Mouse (Mus musculus) stomach, embryonic 15.5 days (tissue): ENCODE measurements around the gene Olfr1427. TPM values are rescaled to one million over a fixed set of nuclear protein-coding genes. Genes with fewer than 3 reads are reported as not detected.
"Not testable (repeated sequence)": the region's sequence is repeated elsewhere in the genome, so short reads cannot be mapped to it uniquely, and the experiment has no call there.

Experiments
- ATAC-seq: fragments of 200-750 bp; cut with Nextera tagmentation; 2 replicates; pipeline ENCODE4 v1.8.0; 2017; ENCODE audit warnings: low read depth, moderate number of reproducible peaks, moderate TSS enrichment; ENCODE audit not compliant: insufficient read depth, low FRiP score
- H3K27ac ChIP-seq: fragments of 300-500 bp; sonication (generic); 2 replicates; pipeline ENCODE4 v1.5.1; 2015; ENCODE audit warnings: mild to moderate bottlenecking, inconsistent platforms
- H3K27me3 ChIP-seq: fragments of 300-500 bp; sonication (generic); replicated peaks from 2 replicates; pipeline ENCODE4 v1.6.1; 2015; ENCODE audit warnings: inconsistent platforms
- H3K36me3 ChIP-seq: fragments of 300-500 bp; sonication (generic); 2 replicates; pipeline ENCODE4 v1.6.1; 2015; ENCODE audit warnings: inconsistent platforms
- H3K4me1 ChIP-seq: fragments of 300-500 bp; sonication (generic); 2 replicates; pipeline ENCODE4 v1.6.1; 2015; ENCODE audit warnings: inconsistent platforms
- H3K4me2 ChIP-seq: fragments of 300-500 bp; sonication (generic); 2 replicates; pipeline ENCODE4 v1.6.1; 2015; ENCODE audit warnings: mild to moderate bottlenecking, inconsistent platforms
- H3K4me3 ChIP-seq: fragments of 300-500 bp; sonication (generic); replicated peaks from 2 replicates; pipeline ENCODE4 v1.5.1; 2015; ENCODE audit warnings: inconsistent platforms
- H3K9ac ChIP-seq: fragments of 300-500 bp; sonication (generic); 2 replicates; pipeline ENCODE4 v1.6.1; 2015; ENCODE audit warnings: inconsistent platforms
- H3K9me3 ChIP-seq: fragments of 300-500 bp; sonication (generic); 2 replicates; pipeline ENCODE4 v1.6.1; 2016; ENCODE audit warnings: inconsistent platforms
- WGBS: fragments of 180-500 bp; shearing (Covaris S2); methylation state at CpG from one replicate; pipeline ENCODE4 v1.1.7; 2015; 5-methylcytosine and 5-hydroxymethylcytosine counted together
- polyA plus RNA-seq: library from polyadenylated mRNA; unstranded; fragments of >200 nt; fragmentation: Nextera tagmentation; extraction: Ambion mirVana; gene quantifications from 2 replicates; pipeline ENCODE4 v1.2.1, GENCODE M21; 2015

The Olfr1427 gene
- not detected in 2 replicates for polyA plus RNA-seq

DNA sequence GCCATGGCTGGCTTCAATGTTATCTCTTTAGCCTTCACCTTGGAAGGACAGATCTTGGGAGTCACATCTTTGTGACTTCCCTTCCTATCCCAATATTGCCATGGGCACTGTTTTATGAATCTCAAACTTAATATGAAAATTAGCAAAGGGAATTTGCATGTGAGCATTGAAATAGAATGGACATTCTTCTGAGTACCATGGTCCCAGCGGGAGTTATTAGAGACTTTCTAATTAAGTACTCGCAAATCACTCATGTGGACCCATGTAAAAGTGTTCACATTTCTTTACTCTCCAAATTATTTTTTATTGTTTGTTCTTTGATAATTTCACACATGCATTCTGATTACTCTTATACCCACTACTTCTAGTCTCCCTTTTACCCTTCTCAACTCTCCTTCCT lies at the start of gene Olfr1427:
Gene Olfr1427, minus strand, starts transcription at position 101 of the 400 bp plus-strand sequence.
- Histone ChIP-seq H3K4me2 (no peak within 1 kb of the TSS), H3K36me3 (no peaks in the 10 kb centered on the region), H3K9ac (no peak within 1 kb of the TSS), H3K4me1 (no peaks in the 10 kb centered on the region), H3K9me3 (no peaks in the 10 kb centered on the region), H3K27me3 (no peaks in the 10 kb centered on the region), H3K27ac (no peak within 1 kb of the TSS), H3K4me3 (no peak within 1 kb of the TSS)
- ATAC-seq = no peak
- whole genome bisulfite sequencing = 90% methylated on average over 2 of the region's 2 CpGs

DNA sequence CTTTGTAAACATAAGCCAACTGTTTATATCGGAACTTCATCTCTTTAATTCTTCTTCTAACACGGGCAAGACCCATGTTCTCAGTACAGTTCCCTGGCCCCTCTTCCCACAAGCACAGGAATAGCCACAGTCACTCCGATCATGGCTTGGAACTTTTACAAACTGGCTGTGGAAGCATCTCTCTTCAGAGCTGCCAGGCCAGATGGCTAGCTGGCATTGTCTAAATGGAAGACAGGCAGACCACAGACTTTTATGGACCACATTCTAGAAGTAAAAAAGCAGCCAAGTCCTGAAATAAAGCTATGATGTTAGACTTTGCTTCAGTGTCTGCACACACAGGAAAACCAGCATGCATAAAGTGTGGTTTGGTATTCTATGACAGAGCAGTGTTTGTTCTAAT lies 42.3 kb upstream of the Olfr1427 start:
- WGBS = 78% methylated on average over 3 of the region's 3 CpGs
- Histone ChIP-seq H3K27me3 (no peaks in the 10 kb centered on the region), H3K4me3 (no peak overlapping the region), H3K36me3 (no peaks in the 10 kb centered on the region), H3K4me2 (no peak overlapping the region), H3K9me3 (no peaks in the 10 kb centered on the region), H3K27ac (no peak overlapping the region), H3K4me1 (no peaks in the 10 kb centered on the region), H3K9ac (no peak overlapping the region)
- no peak for ATAC-seq

GRCm38 (mm10) chr19:12143356-12143755 lies 40.2 kb upstream of the Olfr1427 start:
- no peaks in the 10 kb centered on the region for H3K9me3 ChIP-seq
- ATAC-seq = no peak
- H3K4me1 ChIP-seq = no peaks in the 10 kb centered on the region
- no peak overlapping the region for H3K27ac ChIP-seq
- no peak overlapping the region for H3K4me2 ChIP-seq
- no peaks in the 10 kb centered on the region for H3K27me3 ChIP-seq
- no peak overlapping the region for H3K4me3 ChIP-seq
- WGBS = 57% methylated on average over 1 of the region's 1 CpGs
- H3K36me3 ChIP-seq = no peaks in the 10 kb centered on the region
- H3K9ac ChIP-seq = no peak overlapping the region

DNA sequence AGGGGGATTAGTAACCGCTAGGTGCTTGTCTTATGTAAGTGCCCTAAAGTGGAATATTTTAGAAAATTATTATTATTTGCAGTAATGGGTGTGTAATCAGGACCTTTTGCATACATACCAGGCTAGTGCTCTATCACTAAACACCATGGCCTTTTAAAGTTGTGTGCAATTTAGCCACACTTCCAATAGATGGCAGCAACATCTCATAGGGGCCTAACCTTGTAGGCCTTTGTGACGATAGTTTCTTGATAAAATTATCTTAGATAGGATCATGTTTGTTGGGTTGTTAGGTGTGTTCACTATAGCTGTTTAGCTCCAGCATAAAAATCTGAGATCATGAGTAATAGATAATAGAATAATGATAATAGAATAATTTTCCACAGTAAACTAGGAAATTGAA lies 31.2 kb upstream of the Olfr1427 start:
- Histone ChIP-seq H3K27ac (no peak overlapping the region), H3K9me3 (no peaks in the 10 kb centered on the region), H3K4me3 (no peak overlapping the region), H3K9ac (no peak overlapping the region), H3K4me2 (no peak overlapping the region), H3K4me1 (no peaks in the 10 kb centered on the region), H3K36me3 (no peaks in the 10 kb centered on the region), H3K27me3 (no peaks in the 10 kb centered on the region)
- WGBS = 26% methylated on average over 2 of the region's 2 CpGs
- ATAC-seq = no peak

- H3K27ac ChIP-seq = no peak within 1 kb of the TSS
- no peaks in the 10 kb centered on the region for H3K4me1 ChIP-seq
- H3K4me3 ChIP-seq = no peak within 1 kb of the TSS
- no peak within 1 kb of the TSS for H3K4me2 ChIP-seq
- WGBS = 77% methylated on average over 3 of the region's 3 CpGs
- H3K27me3 ChIP-seq = no peaks in the 10 kb centered on the region
- H3K9ac ChIP-seq = no peak within 1 kb of the TSS
- ATAC-seq = no peak
- H3K36me3 ChIP-seq = no peaks in the 10 kb centered on the region
- no peaks in the 10 kb centered on the region for H3K9me3 ChIP-seq
Measured at GRCm38 (mm10) chr19:12123103-12123502, 20.0 kb upstream of the Olfr1427 start, which contains the start of gene Olfr76. TSS of gene Olfr76 (minus strand) at chr19:12123203.

DNA sequence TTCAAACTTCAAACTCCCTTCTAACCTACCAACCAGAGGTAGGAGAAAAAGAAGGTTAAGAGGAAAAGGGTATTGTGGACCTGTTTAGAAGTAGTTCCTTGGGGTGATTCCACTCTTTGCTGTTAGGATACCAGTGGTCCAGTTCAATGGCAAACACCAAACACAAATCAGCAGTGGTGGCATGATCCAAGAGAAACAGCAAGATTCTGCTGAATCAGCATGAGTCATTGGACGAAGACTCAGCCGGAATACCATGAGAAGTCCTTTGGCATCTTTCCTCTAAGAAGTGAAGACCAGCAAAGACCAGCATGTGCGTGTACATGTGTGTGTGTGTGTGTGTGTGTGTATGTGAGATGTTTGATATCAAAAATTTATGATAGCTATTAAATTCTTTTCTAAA lies 13.3 kb upstream of the Olfr1427 start:
- 90% methylated on average over 3 of the region's 3 CpGs for WGBS
- no peak for ATAC-seq
- Histone ChIP-seq H3K4me3 (no peak overlapping the region), H3K36me3 (no peaks in the 10 kb centered on the region), H3K4me1 (no peaks in the 10 kb centered on the region), H3K4me2 (no peak overlapping the region), H3K9ac (no peak overlapping the region), H3K27me3 (no peaks in the 10 kb centered on the region), H3K9me3 (no peaks in the 10 kb centered on the region), H3K27ac (no peak overlapping the region)

DNA sequence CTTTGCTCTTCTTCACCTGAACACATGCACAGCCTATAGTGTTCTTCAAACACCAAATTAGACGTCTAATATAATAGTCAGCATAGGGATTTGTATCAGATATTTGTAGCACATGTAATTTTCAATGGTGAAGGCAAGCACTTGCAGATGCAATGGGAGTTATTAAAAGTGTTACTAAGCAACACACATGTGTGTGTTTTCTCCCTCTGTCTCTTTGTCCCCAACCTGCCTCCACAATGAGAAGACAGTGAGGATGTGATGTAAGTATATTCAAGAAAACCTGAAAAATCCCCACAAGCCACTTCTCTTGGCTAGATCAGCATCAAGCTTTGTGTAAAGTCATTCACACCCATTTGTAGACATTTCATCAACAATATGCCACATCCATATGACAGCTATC lies 12.7 kb upstream of the Olfr1427 start, which contains the start of gene Olfr1428:
Gene Olfr1428, minus strand, starts transcription at position 101 of the 400 bp plus-strand sequence.
- H3K4me1 ChIP-seq = no peaks in the 10 kb centered on the region
- no peak within 1 kb of the TSS for H3K27ac ChIP-seq
- no peak within 1 kb of the TSS for H3K9ac ChIP-seq
- no peaks in the 10 kb centered on the region for H3K9me3 ChIP-seq
- no peak for ATAC-seq
- 75% methylated on average over 1 of the region's 1 CpGs for WGBS
- H3K4me2 ChIP-seq = no peak within 1 kb of the TSS
- no peaks in the 10 kb centered on the region for H3K36me3 ChIP-seq
- no peak within 1 kb of the TSS for H3K4me3 ChIP-seq
- H3K27me3 ChIP-seq = no peaks in the 10 kb centered on the region

DNA sequence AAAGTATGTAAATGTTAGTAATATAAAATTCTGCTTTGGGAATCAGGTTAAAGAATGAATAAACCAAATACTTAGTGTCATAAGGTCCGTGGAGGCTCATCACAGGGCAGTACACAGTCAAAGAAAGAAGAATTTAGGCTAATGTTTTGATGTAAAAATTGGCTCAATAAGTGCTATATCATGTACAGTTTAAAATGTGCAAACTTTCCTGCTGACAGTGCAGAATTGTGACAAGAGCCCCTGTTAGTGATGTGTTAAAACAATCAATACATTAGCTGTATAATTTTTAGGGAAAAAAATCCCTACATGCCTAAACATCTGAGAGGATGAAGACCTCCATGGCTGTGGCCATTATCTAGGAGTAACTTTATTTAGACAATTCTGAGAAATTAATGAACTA lies 10.7 kb upstream of the Olfr1427 start:
- ATAC-seq = no peak
- H3K4me1 ChIP-seq = no peaks in the 10 kb centered on the region
- 47% methylated on average over 1 of the region's 1 CpGs for WGBS
- no peaks in the 10 kb centered on the region for H3K9me3 ChIP-seq
- H3K4me3 ChIP-seq = no peak overlapping the region
- no peaks in the 10 kb centered on the region for H3K27me3 ChIP-seq
- no peaks in the 10 kb centered on the region for H3K36me3 ChIP-seq
- H3K9ac ChIP-seq = no peak overlapping the region
- no peak overlapping the region for H3K4me2 ChIP-seq
- no peak overlapping the region for H3K27ac ChIP-seq

- WGBS = 59% methylated on average over 1 of the region's 1 CpGs
- H3K4me3 ChIP-seq = no peak overlapping the region
- no peaks in the 10 kb centered on the region for H3K9me3 ChIP-seq
- no peak overlapping the region for H3K9ac ChIP-seq
- H3K27ac ChIP-seq = no peak overlapping the region
- H3K36me3 ChIP-seq = no peaks in the 10 kb centered on the region
- H3K4me1 ChIP-seq = no peaks in the 10 kb centered on the region
- H3K27me3 ChIP-seq = no peaks in the 10 kb centered on the region
- no peak overlapping the region for H3K4me2 ChIP-seq
- no peak for ATAC-seq
Measured at GRCm38 (mm10) chr19:12104541-12104940, 1.4 kb upstream of the Olfr1427 start.

GRCm38 (mm10) chr19:12091913-12092312 lies 11.2 kb downstream of the Olfr1427 start, which contains the start of gene Olfr1426:
TSS of gene Olfr1426 (minus strand) at chr19:12092013.
- no peaks in the 10 kb centered on the region for H3K4me1 ChIP-seq
- no peak for ATAC-seq
- H3K4me2 ChIP-seq = no peak within 1 kb of the TSS
- H3K9me3 ChIP-seq = no peaks in the 10 kb centered on the region
- no peak within 1 kb of the TSS for H3K27ac ChIP-seq
- 70% methylated on average over 1 of the region's 1 CpGs for WGBS
- H3K36me3 ChIP-seq = no peaks in the 10 kb centered on the region
- H3K27me3 ChIP-seq = no peaks in the 10 kb centered on the region
- no peak within 1 kb of the TSS for H3K9ac ChIP-seq
- no peak within 1 kb of the TSS for H3K4me3 ChIP-seq

GRCm38 (mm10) chr19:12077631-12078030 lies 25.5 kb downstream of the Olfr1427 start, which contains the start of gene Olfr1425:
TSS of gene Olfr1425 (minus strand) at chr19:12077731.
- ATAC-seq = not testable (repeated sequence)
- 68% methylated on average over 4 of the region's 4 CpGs for WGBS

DNA sequence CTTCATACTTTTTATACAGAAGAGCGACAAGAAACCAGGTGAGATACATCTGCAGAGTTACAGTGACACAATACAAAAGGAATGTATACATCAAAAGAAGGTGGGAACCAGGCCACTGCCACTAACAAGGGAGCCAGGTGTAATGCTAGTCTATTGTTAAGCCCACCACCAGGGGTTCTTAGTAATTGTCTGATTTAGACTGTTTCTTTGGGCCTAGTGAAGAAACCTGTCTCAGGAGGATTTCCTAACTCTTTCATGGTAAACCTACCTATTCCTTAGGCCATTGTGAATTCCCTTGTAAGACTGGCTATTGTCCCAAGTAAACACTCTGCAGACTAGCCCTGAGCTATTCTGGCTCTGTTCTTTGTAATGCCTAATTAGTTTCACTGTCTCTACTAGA lies 33.6 kb downstream of the Olfr1427 start:
- not testable (repeated sequence) for H3K4me3 ChIP-seq

More at GRCm38 (mm10) chr19:12077631-12078030, 25.5 kb downstream of the Olfr1427 start, which contains the start of gene Olfr1425:
- H3K4me3 ChIP-seq, H3K9ac ChIP-seq, H3K4me2 ChIP-seq, H3K36me3 ChIP-seq, H3K27ac ChIP-seq, H3K27me3 ChIP-seq, H3K9me3 ChIP-seq, H3K4me1 ChIP-seq: not testable (repeated sequence)

GRCm38 (mm10) chr19:12067806-12068205 lies 35.3 kb downstream of the Olfr1427 start:
- not testable (repeated sequence) for H3K4me2 ChIP-seq, H3K27me3 ChIP-seq, ATAC-seq, H3K36me3 ChIP-seq, H3K4me1 ChIP-seq, H3K4me3 ChIP-seq, H3K9ac ChIP-seq, H3K27ac ChIP-seq, H3K9me3 ChIP-seq
- WGBS = 52% methylated on average over 1 of the region's 1 CpGs

More for the DNA sequence above, 33.6 kb downstream of the Olfr1427 start:
- H3K27ac ChIP-seq, H3K4me2 ChIP-seq, ATAC-seq, H3K27me3 ChIP-seq, H3K4me1 ChIP-seq, H3K9ac ChIP-seq, H3K36me3 ChIP-seq, H3K9me3 ChIP-seq: not testable (repeated sequence)
- 75% methylated on average over 1 of the region's 1 CpGs for WGBS
